Mouse (Mus musculus) hematopoietic multipotent progenitor cell, adult 10-12 weeks (in vitro differentiated cells): ENCODE measurements around the gene Olfr889. TPM values are rescaled to one million over a fixed set of nuclear protein-coding genes. Genes with fewer than 3 reads are reported as not detected.

Experiments used
- polyA plus RNA-seq: library from polyadenylated mRNA; stranded (reverse); fragments of >175 nt; gene quantifications from 2 replicates; pipeline ENCODE4 v1.2.3, GENCODE M21; 2012; ENCODE audit warnings: low replicate concordance

Gene Olfr889
- polyA plus RNA-seq = not detected in 2 replicates

DNA sequence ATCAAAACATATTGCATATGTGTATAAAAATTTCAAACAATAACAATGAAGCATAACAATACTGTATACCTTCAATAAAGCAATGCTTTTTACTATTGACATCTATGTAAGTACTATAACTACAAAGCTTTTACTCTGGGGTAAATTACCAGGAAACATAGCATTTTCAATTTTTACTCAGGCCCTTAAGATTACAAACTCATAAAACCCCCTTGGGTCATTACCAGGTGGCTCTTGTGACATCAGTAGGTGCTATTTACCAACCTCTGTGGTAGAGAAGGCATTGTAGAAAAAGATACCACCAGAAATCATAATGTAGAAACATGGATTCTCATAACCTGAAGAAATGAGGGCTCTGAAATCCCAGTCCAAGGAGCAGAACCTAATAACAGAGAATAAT is at the start of gene Olfr889:
Olfr889 (plus strand) TSS at position 301 of the 400 bp plus-strand sequence.

GRCm38 (mm10) chr9:38083772-38084171 is 31.2 kb upstream of the Olfr889 start, which contains the start of gene Olfr887:
Gene Olfr887 (plus strand): TSS chr9:38084072.

DNA sequence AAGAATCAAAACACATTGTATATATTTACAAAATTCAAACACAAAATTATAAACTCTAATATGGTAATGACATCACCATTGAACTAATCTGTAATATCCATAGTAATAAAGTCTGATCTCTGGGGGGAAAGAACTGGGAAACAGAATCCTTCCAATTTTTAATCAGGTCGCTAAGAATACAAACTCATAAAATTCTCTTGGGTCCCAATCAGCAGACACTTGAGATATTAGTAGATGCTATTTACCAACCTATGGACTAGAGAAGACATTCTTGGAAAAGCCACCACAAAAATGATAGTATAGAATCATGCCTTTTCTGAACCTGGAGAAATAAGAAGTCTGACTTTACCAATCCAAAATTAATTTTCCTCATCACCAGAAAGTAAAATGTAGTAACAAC is 7.2 kb upstream of the Olfr889 start, which contains the start of gene Olfr888:
Olfr888 (plus strand) TSS at position 301 of the 400 bp plus-strand sequence.

DNA sequence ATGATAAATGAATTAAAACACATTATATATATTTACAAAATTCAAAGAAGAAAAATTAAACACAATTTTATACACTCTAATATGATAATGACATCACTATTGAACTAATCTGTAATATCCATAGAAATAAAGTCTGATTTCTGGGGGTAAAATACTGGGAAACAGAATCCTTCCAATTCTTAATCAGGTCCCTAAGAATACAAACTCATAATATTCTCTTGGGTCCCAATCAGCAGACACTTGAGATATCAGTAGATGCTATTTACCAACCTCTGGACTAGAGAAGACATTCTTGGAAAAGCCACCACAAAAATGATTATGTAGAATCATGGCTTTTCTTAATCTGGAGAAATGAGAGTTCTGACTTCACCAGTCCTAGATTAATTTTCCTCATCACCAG is 27.2 kb downstream of the Olfr889 start, which contains the start of gene Olfr890:
Olfr890 (plus strand) TSS at position 301 of the 400 bp plus-strand sequence.

Other genes starting within 250 kb of the Olfr889 start
- not detected in 2 replicates for gene Olfr145, start 218.5 kb upstream of the Olfr889 start, polyA plus RNA-seq
- gene Olfr878, start 197.4 kb upstream of the Olfr889 start, polyA plus RNA-seq = not detected in 2 replicates
- gene Olfr881, start 123.4 kb upstream of the Olfr889 start, polyA plus RNA-seq = not detected in 2 replicates
- not detected in 2 replicates for gene Olfr883, start 89.4 kb upstream of the Olfr889 start, polyA plus RNA-seq
- not detected in 2 replicates for gene Olfr884, start 68.6 kb upstream of the Olfr889 start, polyA plus RNA-seq
- not detected in 2 replicates for gene Olfr885, start 53.9 kb upstream of the Olfr889 start, polyA plus RNA-seq
- not detected in 2 replicates for gene Olfr887, start 31.1 kb upstream of the Olfr889 start, polyA plus RNA-seq
- gene Olfr888, start 7.1 kb upstream of the Olfr889 start, polyA plus RNA-seq = not detected in 2 replicates
- gene Olfr890, start 27.3 kb downstream of the Olfr889 start, polyA plus RNA-seq = not detected in 2 replicates
- gene Olfr891, start 65.6 kb downstream of the Olfr889 start, polyA plus RNA-seq = not detected in 2 replicates
- gene Olfr893, start 93.2 kb downstream of the Olfr889 start, polyA plus RNA-seq = not detected in 2 replicates
- not detected in 2 replicates for gene Olfr894, start 102.9 kb downstream of the Olfr889 start, polyA plus RNA-seq
- not detected in 2 replicates for gene Olfr143, start 137.6 kb downstream of the Olfr889 start, polyA plus RNA-seq
- not detected in 2 replicates for gene Olfr895, start 152.7 kb downstream of the Olfr889 start, polyA plus RNA-seq
- 0.05 TPM in 1 of 2 replicates, not detected in the other for gene Olfr896-ps1, start 175.9 kb downstream of the Olfr889 start, polyA plus RNA-seq
- 0.02 TPM in 1 of 2 replicates, not detected in the other for gene Olfr25, start 213.9 kb downstream of the Olfr889 start, polyA plus RNA-seq
- not detected in 2 replicates for gene Olfr898, start 233.2 kb downstream of the Olfr889 start, polyA plus RNA-seq